Mouse (Mus musculus): ENCODE data around the gene Rnaseh2a. TPM values are rescaled to one million over a fixed set of nuclear protein-coding genes. Genes with fewer than 3 reads are reported as not detected.

Rnaseh2a gene
- polyA plus RNA-seq, 1 experiment from 2014 or later: 46.4 TPM

DNA sequence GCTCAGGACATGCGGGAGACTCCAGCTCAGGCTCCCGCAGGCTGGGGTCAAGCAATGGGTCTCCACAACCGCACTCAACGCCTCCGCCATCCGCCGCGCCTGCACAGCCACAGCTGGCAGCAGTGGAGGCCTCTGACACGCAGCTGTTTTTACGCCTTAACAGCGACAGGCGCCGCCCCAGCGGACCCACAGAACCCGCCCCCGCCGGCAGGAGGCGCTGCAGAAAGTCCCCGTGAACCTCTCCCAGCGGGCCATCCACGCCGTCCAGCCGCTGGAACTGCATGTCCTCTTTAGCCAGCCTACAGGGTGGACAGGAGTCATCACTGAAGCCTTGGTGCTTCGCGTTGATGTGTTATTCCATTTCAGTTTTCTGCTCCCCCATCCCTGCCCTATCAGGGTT, 38.1 kb upstream of the Rnaseh2a start:
- Histone ChIP-seq H3K9ac (replicated peaks; ENCODE audit: low read depth) (no peak overlapping the region), H3K36me3 (ENCODE audit: insufficient read depth, low read length) (no peaks in the 10 kb centered on the region), H3K27me3 (replicated peaks; ENCODE audit: insufficient read depth, low read length) (peaks cover 27% of the 10 kb centered on the region), H3K9me3 (ENCODE audit: low read length) (no peaks in the 10 kb centered on the region), H3K27ac (ENCODE audit: low read length) (no peak overlapping the region), H3K4me1 (ENCODE audit: insufficient read depth, low read depth, low read length) (no peaks in the 10 kb centered on the region), H3K4me3 (ENCODE audit: low read depth, low read length) (no peak overlapping the region), H3K4me2 (replicated peaks; ENCODE audit: low read depth, low read length) (no peak overlapping the region)
- 10% methylated on average over 23 of the region's 25 CpGs for WGBS
- peak; percentile 50 for ATAC-seq
- TF ChIP-seq CTCF (IDR thresholded peaks at IDR 0.05): peak; percentile 67
- TF ChIP-seq EP300 (IDR thresholded peaks at IDR 0.05): no peak
- peak; percentile 44 for DNase-seq (ENCODE audit: low spot score)

DNA sequence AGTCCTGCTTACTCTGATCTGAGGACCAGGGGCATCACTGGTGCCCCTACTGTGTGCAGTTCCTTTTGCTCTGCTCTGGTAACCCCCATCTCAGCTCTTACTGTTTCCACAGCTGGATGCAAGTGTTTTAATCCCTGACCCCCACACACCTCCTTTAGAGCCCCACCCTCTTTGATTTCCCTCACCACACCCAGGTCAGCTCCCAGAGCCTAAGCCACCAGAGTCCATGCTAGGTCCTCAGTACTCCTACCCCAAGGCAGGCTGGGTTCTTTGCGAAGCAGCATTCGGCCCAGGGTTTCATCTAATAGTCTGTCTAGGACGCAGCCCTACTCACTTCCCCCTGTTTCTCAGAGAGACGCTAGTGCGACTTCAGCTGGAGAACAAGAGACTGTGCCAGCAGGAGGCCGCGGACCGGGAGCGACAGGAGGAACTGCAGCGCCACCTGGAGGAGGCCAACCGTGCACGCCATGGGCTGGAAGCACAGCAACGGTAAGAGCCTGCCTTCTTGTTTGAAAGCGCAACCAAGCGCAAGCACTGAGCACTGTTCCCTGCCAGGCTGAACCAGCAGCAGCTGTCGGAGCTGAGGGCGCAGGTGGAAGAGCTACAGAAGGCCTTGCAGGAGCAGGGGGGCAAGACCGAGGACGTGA, 28.2 kb upstream of the Rnaseh2a start:
- no peak for TF ChIP-seq EP300 (IDR thresholded peaks at IDR 0.05)
- TF ChIP-seq CTCF (IDR thresholded peaks at IDR 0.05): peak; percentile 99
- no peaks in the 10 kb centered on the region for H3K36me3 ChIP-seq (ENCODE audit: insufficient read depth, low read length)
- DNase-seq (ENCODE audit: low spot score): peak; percentile 92
- H3K9me3 ChIP-seq (ENCODE audit: low read length): no peaks in the 10 kb centered on the region
- ATAC-seq: peak; percentile 89
- no peak overlapping the region for H3K9ac ChIP-seq (replicated peaks; ENCODE audit: low read depth)
- no peak overlapping the region for H3K27ac ChIP-seq (ENCODE audit: low read length)
- H3K4me1 ChIP-seq (ENCODE audit: insufficient read depth, low read depth, low read length): no peaks in the 10 kb centered on the region
- no peak overlapping the region for H3K4me2 ChIP-seq (replicated peaks; ENCODE audit: low read depth, low read length)
- 10% methylated on average over 19 of the region's 19 CpGs for WGBS
- no peaks in the 10 kb centered on the region for H3K27me3 ChIP-seq (replicated peaks; ENCODE audit: insufficient read depth, low read length)
- H3K4me3 ChIP-seq (ENCODE audit: low read depth, low read length): no peak overlapping the region

DNA sequence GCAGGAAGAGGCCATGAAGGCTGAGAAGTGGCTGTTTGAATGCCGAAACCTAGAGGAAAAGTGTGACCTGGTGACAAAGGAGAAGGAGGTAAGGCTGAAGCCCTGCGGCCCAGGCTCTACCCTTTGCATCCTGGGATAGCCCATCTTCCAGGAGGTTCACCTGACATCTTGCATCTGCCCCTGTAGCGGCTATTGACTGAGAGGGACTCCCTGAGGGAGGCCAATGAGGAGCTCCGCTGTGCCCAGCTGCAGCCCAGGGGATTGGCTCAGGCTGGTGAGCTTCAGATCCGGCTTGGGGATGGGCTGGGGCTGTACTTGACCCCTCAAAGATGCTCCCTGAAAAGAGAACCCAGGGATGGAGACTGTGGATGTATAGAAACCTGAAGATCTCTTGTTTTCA, 27.4 kb upstream of the Rnaseh2a start:
- Histone ChIP-seq H3K4me3 (ENCODE audit: low read depth, low read length) (no peak overlapping the region), H3K27me3 (replicated peaks; ENCODE audit: insufficient read depth, low read length) (no peaks in the 10 kb centered on the region), H3K9ac (replicated peaks; ENCODE audit: low read depth) (no peak overlapping the region), H3K9me3 (ENCODE audit: low read length) (no peaks in the 10 kb centered on the region), H3K36me3 (ENCODE audit: insufficient read depth, low read length) (no peaks in the 10 kb centered on the region), H3K4me1 (ENCODE audit: insufficient read depth, low read depth, low read length) (no peaks in the 10 kb centered on the region), H3K27ac (ENCODE audit: low read length) (no peak overlapping the region), H3K4me2 (replicated peaks; ENCODE audit: low read depth, low read length) (no peak overlapping the region)
- TF ChIP-seq CTCF (IDR thresholded peaks at IDR 0.05) (no peak), EP300 (IDR thresholded peaks at IDR 0.05) (no peak)
- WGBS: 88% methylated on average over 5 of the region's 5 CpGs
- no peak for DNase-seq (ENCODE audit: low spot score)
- ATAC-seq: no peak

DNA sequence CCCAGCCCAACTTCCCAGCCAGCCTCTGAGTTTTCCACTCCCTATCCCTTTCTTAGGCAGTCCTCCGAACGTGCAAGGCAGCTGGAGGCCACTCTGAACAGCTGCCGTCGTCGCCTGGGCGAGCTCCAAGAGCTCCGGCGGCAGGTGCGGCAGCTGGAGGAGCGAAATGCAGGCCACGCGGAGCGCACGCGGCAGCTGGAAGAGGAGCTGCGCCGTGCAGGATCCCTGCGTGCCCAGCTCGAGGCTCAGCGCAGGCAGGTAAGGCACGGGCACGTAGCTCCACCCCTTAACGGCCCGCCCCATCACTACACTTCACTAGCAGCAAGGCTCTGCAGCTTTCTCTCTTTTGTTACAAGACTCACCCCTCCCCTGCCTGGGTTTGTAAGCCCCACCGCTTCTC, 26.1 kb upstream of the Rnaseh2a start:
- no peaks in the 10 kb centered on the region for H3K9me3 ChIP-seq (ENCODE audit: low read length)
- H3K27me3 ChIP-seq (replicated peaks; ENCODE audit: insufficient read depth, low read length): no peaks in the 10 kb centered on the region
- no peaks in the 10 kb centered on the region; the same call in 1 of the 2 replicates for H3K4me1 ChIP-seq (ENCODE audit: insufficient read depth, low read depth, low read length)
- no peak overlapping the region for H3K4me3 ChIP-seq (ENCODE audit: low read depth, low read length)
- H3K27ac ChIP-seq (ENCODE audit: low read length): no peak overlapping the region
- DNase-seq (ENCODE audit: low spot score): no peak
- WGBS: 45% methylated on average over 25 of the region's 25 CpGs
- no peaks in the 10 kb centered on the region for H3K36me3 ChIP-seq (ENCODE audit: insufficient read depth, low read length)
- no peak overlapping the region for H3K9ac ChIP-seq (replicated peaks; ENCODE audit: low read depth)
- no peak overlapping the region for H3K4me2 ChIP-seq (replicated peaks; ENCODE audit: low read depth, low read length)
- TF ChIP-seq CTCF (IDR thresholded peaks at IDR 0.05) (no peak), EP300 (IDR thresholded peaks at IDR 0.05) (no peak)
- no peak for ATAC-seq

DNA sequence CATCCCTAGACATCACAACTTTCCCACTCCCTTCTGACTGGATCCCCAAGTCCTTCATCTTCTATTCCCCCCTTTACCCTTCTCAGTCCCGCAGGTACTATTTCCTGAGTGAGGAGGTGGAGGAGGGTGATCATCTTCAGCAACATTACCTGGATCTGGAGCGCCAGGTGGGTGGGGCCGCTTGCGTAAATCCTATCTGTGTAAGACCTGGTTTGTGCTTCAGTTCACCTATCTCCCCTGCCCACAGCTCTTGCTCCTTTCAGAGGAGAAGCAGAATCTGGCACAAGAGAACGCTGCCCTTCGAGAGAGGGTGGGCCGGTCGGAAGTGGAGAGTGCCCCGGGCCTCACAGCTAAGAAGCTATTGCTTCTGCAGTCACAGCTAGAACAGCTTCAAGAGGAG, 24.8 kb upstream of the Rnaseh2a start:
- TF ChIP-seq CTCF (IDR thresholded peaks at IDR 0.05) (no peak), EP300 (IDR thresholded peaks at IDR 0.05) (no peak)
- Histone ChIP-seq H3K9me3 (ENCODE audit: low read length) (no peaks in the 10 kb centered on the region), H3K4me2 (replicated peaks; ENCODE audit: low read depth, low read length) (no peak overlapping the region), H3K4me3 (ENCODE audit: low read depth, low read length) (no peak overlapping the region), H3K27ac (ENCODE audit: low read length) (no peak overlapping the region), H3K27me3 (replicated peaks; ENCODE audit: insufficient read depth, low read length) (no peaks in the 10 kb centered on the region), H3K4me1 (ENCODE audit: insufficient read depth, low read depth, low read length) (peaks cover 1% of the 10 kb centered on the region), H3K36me3 (ENCODE audit: insufficient read depth, low read length) (no peaks in the 10 kb centered on the region), H3K9ac (replicated peaks; ENCODE audit: low read depth) (no peak overlapping the region)
- no peak for DNase-seq (ENCODE audit: low spot score)
- ATAC-seq: no peak
- WGBS: 92% methylated on average over 9 of the region's 9 CpGs

DNA sequence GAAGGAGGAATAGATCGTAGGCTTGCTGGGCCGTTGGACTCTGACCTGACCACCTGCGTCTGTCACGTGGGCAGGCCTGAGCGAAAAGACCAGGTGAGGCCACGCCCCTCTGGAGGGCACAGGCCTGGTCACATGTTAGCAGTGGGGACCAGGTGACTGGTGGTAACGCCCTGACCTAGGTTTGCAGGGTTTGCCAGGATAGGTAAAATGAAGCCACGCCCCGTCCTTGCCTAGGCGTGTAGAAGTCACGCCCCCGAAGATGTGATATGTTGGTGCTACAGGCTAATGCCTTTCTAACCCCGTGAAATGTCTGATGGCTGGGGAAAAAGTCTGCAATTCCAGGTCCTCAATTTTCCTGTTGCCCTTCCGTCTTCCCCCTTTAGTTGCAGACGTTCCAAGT, 21.3 kb upstream of the Rnaseh2a start:
- TF ChIP-seq CTCF (IDR thresholded peaks at IDR 0.05) (no peak), EP300 (IDR thresholded peaks at IDR 0.05) (no peak)
- H3K4me1 ChIP-seq (ENCODE audit: insufficient read depth, low read depth, low read length): peaks cover 14% of the 10 kb centered on the region
- H3K4me2 ChIP-seq (replicated peaks; ENCODE audit: low read depth, low read length): peak overlapping the region; percentile 92
- H3K9me3 ChIP-seq (ENCODE audit: low read length): no peaks in the 10 kb centered on the region
- no peaks in the 10 kb centered on the region for H3K27me3 ChIP-seq (replicated peaks; ENCODE audit: insufficient read depth, low read length)
- no peaks in the 10 kb centered on the region for H3K36me3 ChIP-seq (ENCODE audit: insufficient read depth, low read length)
- peak overlapping the region; percentile 96 for H3K27ac ChIP-seq (ENCODE audit: low read length)
- peak; percentile 75 for ATAC-seq
- 1% methylated on average over 15 of the region's 15 CpGs for WGBS
- H3K9ac ChIP-seq (replicated peaks; ENCODE audit: low read depth): peak overlapping the region; percentile 75; the same call in 1 of the 2 replicates
- peak; percentile 95 for DNase-seq (ENCODE audit: low spot score)
- H3K4me3 ChIP-seq (ENCODE audit: low read depth, low read length): peak overlapping the region; percentile 55
